Mouse (Mus musculus): ENCODE measurements around the gene Kif3a.
"Not testable (repeated sequence)": the region's sequence is repeated elsewhere in the genome, so short reads cannot be mapped to it uniquely, and the experiment has no call there.

The Kif3a gene

DNA sequence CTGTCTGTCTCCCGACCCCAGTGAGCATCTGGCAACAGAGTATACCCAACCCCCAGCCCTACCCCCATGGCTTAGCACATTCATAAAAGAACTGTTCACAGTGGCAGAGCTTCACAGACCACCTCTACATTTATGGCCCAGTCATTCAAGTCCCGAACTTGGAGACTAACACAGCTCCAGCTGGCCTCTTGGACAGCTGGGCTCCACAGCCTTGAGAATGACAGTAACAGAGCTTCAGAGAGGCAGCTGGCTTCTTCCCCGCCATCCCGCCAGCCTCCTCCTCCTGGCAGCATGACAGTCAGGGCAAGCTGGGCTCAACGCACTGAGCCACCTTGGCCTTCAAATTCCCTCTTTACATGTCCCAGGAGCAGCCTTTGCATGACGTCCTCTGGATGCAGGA is 20.9 kb upstream of the Kif3a start:
- DNase-seq: no peak

DNA sequence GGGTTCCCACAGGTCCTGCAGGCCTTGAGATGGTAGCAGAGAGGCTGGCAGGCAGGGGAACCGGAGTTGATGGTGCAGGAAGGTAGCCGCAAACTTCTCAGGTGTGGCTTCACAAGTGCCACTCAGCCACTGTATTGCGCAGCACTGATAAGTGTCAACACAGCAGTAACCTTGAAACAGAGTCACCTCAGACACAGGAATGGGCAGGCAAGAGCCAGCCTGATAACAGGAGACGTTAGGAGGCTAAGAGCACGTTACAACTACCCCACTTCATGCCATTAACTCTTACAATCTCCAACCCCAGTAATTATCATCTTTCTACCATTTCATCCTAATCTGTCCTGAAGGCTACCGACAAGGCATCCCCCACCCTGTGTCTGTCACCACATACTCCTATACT is 19.6 kb upstream of the Kif3a start:
- no peak for DNase-seq

DNA sequence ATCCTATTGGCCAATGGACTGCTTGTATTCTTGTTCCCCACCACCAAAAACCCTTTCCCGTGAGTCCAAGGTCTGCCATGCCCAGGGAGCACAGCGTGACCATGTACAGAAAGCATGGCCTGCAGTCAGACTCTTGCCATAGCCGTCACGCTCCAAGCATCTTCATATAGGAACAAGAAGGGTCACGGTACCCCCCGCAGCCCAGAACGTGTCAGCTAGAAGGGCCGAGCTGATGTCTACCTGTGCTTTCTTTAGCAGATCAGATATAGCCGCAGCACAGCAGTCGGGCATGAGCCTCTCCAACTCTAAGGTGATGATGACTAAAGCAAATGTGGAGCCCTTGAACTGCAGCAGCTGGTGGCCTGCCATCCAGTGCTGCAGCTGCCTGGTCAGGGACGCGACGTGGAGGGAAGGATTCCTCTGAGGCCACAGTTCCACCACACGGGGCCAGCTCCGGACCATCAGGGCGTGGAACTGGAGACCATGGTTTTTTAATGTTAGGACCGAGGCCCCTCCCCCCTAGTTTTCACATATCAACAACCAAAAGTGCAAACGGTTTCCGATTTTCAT is 19.1 kb upstream of the Kif3a start:
- DNase-seq: no peak

DNA sequence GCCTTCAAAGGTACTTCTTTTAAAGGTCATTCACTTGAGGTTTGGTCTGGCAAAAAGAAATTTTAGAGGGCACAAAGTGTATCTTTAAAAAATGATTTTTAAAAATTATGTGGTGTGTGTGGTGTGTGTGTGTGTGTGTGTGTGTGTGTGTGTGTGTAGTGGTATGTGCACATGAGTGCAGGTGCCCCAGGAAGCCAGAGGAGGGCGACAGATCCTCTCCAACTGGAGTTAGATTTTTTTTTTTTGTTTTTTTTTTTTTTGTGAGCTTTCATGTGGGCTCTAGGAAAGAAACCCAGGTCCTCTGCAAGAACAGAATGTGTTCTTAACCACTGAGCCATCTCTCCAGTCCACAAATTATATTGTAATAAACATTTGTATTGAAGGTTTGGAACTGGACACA is 16.5 kb upstream of the Kif3a start:
- no peak for DNase-seq

DNA sequence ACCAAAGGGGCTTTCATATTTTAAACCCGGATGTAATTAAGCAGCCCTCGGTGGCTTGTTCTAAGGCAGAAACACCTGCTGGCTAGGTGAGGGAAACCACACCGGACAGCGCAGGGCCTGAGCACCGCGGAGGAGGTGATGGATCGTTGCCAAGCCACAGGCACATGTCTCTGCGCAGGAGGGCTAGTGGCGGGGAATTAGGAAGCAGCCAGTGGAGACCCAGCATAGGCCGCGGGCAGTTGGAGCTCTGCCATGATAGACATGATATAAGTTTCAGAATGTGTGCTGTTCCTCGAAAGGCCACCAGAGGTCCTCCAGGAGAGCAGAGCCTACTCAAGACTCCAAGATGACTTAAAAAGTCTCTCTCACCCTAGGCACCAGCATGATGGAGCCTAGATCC is 15.4 kb upstream of the Kif3a start:
- no peak for DNase-seq

GRCm38 (mm10) chr11:53556529-53556928 is 10.7 kb upstream of the Kif3a start:
- not testable (repeated sequence) for DNase-seq

GRCm38 (mm10) chr11:53557992-53558391 is 9.2 kb upstream of the Kif3a start:
- not testable (repeated sequence) for DNase-seq

DNA sequence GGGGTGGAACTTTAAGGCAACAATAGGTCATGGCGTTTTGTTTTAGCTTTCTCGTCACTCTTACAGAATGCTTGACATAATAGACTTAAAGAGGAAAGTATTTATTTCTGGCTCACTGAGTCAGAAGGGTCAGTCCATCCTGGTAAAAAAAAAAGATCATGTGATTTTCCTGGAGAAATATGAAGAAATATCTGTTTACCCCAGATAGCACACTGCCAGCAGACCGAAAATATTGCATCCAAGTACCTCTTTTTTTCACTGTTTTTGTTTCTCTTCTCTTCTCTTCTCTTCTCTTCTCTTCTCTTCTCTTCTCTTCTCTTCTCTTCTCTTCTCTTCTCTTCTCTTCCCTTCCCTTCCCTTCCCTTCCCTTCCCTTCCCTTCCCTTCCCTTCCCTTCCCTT is 7.2 kb upstream of the Kif3a start:
- DNase-seq: not testable (repeated sequence)

- DNase-seq: no peak
Measured at GRCm38 (mm10) chr11:53561986-53562385, 5.2 kb upstream of the Kif3a start.

- no peak for DNase-seq
Measured at GRCm38 (mm10) chr11:53566646-53567045, 533 bp upstream of the Kif3a start.

GRCm38 (mm10) chr11:53580562-53580961 is 13.4 kb downstream of the Kif3a start:
- no peak for DNase-seq

- DNase-seq: peak; percentile 13
Measured at GRCm38 (mm10) chr11:53583151-53583550, 16.0 kb downstream of the Kif3a start.

GRCm38 (mm10) chr11:53584849-53585248 is 17.7 kb downstream of the Kif3a start:
- peak; percentile 67 for DNase-seq

DNA sequence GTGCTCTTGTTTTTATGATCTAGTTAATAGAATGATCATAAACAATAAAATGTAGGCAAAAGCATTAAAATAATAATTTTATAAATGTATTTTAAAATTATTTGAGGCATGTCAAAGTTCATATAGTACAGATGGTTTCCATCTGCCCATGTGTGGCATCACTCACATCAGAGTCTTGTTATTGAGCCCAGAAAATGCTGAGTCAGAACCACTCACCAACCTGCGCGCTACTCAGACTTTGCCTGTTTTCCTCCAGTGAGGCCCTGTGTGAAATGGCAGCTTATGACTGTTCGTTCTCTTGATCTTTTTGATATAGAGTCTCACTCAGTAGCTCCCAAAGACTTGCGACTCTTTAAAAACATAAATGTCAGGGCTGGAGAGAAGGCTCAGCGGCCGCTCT is 18.3 kb downstream of the Kif3a start:
- DNase-seq: no peak

- no peak for DNase-seq
Measured at GRCm38 (mm10) chr11:53588279-53588678, 21.1 kb downstream of the Kif3a start.

DNA sequence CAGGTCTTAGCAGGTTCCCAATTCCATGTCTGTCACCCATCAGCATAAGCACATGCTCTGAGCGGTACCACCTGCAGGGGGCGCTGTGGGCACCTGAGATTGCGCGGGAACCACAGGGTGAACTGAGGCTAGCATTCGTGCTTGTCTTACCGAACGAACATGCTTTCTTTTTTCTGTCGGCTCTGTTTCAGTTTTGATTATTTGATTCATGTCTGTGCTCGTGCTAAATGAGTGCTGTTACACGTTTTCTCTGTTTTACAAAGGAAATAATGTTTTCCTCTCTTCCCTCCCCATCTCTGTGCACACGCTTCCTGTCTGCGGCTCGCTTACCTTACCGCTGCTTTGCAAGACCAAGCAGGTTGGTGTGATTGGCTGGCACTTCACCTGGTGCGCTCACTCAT is 23.2 kb downstream of the Kif3a start:
- DNase-seq: peak; percentile 58

DNA sequence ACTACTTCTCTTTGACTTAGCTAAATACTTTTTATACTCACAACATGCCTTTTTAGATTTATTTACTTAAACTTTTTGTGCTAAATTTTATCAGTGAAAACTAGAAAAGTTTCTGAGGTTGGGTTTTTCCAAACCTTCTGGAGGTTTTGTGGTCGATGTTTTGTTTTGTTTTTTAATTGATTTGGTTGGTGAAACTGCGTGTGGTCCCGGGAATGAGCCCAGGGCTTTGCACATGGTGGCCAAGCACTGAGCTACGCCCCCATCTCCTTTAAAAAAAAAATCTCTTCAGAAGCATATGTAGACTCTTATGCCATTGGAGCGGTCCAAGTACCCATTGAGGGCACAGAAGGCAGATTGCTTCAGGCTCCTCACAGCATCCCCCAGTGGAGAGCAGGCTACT is 23.9 kb downstream of the Kif3a start:
- no peak for DNase-seq

- DNase-seq: no peak
Measured at GRCm38 (mm10) chr11:53604983-53605382, 37.8 kb downstream of the Kif3a start.

- peak; percentile 28 for DNase-seq
Measured at GRCm38 (mm10) chr11:53605609-53606008, 38.4 kb downstream of the Kif3a start.

GRCm38 (mm10) chr11:53609231-53609630 is 42.1 kb downstream of the Kif3a start:
- DNase-seq: no peak

- no peak for DNase-seq
Measured at GRCm38 (mm10) chr11:53609672-53610071, 42.5 kb downstream of the Kif3a start.

GRCm38 (mm10) chr11:53615172-53615571 is 48.0 kb downstream of the Kif3a start:
- DNase-seq: no peak

DNA sequence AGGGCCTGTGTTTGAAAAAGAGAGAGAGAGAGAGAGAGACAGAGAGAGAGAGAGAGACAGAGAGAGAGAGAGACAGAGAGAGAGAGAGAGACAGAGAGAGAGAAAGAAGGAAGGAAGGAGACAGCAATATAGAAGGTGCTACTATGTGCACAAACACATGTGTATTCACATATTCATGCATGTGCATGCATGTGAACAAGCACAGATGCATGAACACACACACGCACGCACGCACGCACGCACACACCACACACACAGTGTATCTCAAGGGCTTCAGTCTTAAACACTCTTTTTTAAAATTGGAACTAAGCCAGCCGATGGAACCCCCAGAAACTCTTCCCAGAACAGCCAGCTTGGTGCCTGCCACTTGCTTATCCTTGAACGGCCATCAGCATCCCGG is 48.4 kb downstream of the Kif3a start:
- no peak for DNase-seq

DNA sequence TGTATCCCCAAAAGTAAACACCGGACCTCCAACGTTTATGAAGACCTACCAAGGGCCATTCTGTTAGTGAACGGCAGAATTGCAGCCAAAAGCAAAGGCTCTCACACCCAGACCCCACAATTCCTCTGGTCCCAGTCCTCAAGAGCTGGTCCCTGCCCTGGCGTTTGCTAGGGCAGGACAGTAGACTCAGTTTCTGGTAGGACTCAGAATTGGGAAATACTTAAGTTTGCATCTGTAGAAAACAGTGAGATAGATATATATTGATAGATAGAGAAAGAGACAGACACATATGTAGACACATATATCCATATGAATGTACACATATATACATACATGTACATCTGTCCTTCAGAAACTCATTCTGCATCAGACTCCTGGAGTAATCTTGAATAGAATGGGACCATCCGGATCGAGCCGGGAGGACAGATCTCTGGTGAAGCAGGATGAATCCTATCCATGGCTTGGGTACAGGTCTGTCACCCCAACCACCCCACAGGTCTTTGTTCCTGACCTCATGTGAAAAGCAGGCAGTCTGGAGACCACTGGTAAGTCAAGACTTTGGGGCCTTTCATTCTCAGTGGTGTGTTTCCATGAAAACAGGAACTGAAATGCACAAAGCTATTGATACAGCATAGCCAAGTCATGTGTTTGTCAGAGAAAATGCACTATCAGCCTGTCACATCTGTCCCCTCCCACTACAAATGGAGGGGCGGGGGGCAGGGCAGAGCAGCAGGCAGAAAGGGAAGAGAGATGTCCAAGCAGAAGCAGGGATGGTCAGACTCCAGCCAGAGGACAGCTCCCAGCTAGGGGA is 49.8 kb downstream of the Kif3a start:
- no peak for DNase-seq

All from embryo, embryonic 11 days (tissue).